Mouse (Mus musculus) liver, embryonic 18 days (tissue): ENCODE measurements around the gene Gfi1b. TPM values are rescaled to one million over a fixed set of nuclear protein-coding genes. Genes with fewer than 3 reads are reported as not detected.

Experiments used
- polyA plus RNA-seq: library from polyadenylated mRNA; depleted of rRNA; stranded (reverse); fragments of >200 nt; gene quantifications from 2 replicates; pipeline ENCODE4 v1.2.3, GENCODE M21; 2012; rRNA removed

Gfi1b gene
- polyA plus RNA-seq = 29.6 and 33.1 TPM in 2 replicates

DNA sequence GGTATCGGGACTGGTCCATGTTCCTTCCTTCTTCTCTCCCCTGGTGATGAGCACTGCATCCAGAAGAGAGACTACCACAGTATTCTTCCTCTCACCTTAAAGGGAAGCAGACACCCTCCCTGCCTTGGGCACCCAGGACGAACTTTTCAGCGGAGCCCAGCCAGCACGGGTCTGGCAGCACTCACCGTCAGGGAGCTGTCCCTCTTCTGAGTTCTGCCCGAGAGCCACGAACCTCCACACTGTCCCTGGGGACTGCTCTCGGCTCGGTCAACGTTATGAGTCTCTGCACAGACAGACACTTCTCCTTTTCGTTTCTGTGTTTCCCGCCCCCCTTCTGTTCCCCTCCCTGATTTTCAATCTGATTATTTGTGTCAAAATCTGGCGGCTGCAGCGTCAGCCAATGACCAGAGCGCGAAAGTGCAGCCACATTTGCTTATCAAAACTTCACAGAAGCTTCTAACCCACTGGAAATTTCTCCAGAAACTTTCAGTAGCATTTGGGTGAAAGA lies at the start of gene Gfi1b:
TSS of gene Gfi1b (minus strand) at position 319 of the 508 bp plus-strand sequence.

DNA sequence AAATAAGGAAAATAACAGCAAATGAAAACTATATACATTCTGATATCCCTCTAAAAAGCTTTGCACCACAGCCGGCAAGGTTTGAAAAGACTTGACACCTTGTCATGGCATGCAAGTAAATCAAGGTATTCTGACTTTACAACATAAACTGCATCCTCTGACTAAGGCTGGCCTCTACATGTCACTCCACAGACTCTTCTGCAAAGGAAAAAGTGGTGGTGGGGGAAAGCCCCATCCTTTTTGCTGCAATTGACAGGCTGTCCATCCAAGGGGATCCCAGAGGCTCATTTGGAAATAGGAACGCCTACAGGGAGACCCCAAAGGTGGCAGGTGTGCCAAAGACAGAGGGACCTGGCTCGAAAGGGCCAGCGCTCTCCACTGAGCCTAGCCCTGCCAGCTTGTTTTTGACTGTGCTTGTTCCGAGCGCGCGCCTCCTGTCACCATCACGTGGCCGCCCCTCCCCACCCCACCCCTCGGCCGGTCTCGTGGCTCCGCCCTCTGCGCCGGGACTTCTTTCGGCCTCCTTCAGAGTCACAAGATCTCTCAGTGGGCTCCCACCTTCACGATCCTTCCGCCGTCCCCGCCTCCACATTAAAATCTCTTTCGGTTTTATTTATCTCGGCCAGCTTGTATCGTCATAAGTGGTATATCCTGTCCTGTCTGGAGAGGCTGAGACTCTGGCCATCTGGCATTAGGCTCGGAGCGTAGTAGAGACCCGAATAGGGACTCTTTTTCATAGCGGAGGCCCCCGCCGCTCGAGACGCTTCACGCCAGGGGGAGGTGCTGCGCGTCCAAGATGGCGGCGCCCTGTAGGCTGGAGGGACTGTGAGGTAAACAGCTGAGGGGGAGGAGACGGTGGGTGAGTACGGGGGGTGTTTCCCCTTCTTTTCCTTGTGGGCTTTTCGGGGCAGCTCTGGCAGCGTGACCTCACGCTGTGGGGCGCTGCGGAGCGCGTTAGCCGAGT lies 19.0 kb upstream of the Gfi1b start, which contains the start of gene Tsc1:
TSS of gene Tsc1 (plus strand) at position 768 of the 964 bp plus-strand sequence.

DNA sequence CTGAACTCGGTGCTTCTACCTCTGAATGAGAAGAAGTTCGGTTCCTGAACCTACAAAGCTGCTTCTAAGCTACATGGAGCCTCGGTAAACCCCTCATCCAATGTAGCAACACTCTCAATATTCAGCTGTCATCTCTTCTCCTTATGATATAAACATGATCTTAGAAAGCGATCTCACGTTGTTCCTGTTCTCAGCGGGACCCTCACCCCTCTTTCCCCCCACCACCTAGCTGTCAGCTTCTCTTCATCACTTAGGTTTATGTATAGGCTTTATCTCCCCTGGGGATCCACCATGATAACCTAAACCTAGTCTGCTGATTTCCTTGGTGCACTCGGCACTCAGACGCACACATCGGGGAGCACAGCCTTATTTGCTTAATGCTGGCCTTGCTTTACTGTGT lies 38.1 kb downstream of the Gfi1b start, which contains the start of gene Gtf3c5:
TSS of gene Gtf3c5 (minus strand) at position 101 of the 400 bp plus-strand sequence.

DNA sequence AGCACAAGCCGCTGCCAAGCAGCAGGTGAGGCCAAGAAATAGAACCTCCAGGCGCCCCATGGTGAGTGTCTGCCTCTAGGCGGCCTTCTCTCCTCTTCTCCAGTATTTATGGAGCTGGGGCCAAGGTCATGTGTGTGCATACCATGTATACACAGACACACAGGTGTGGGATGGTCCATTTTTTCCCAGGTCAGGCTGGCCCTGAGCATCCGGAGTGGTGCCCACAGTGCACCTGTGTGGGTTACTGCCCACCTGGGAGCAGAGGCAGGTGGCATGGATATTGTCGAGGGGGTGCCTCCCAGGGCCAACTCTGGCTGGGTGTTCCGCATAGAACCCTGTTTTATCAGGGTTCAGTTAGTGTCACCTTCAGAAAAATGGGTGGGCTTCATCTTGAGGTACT lies 58.5 kb downstream of the Gfi1b start, which contains the start of gene Cel:
TSS of gene Cel (minus strand) at position 101 of the 400 bp plus-strand sequence.

Other genes starting within 250 kb of the Gfi1b start
- gene Ppp1r26, start 175.2 kb downstream of the Gfi1b start, polyA plus RNA-seq = 0.20 and 0.29 TPM in 2 replicates
- gene 1700007K13Rik, start 155.7 kb downstream of the Gfi1b start, polyA plus RNA-seq = 0.04 and 0.06 TPM in 2 replicates
- gene Mrps2, start 153.9 kb downstream of the Gfi1b start, polyA plus RNA-seq = 23.6 and 25.0 TPM in 2 replicates
- 0.73 and 0.84 TPM in 2 replicates for gene Gbgt1, start 125.1 kb downstream of the Gfi1b start, polyA plus RNA-seq
- gene Gm10134, start 115.9 kb downstream of the Gfi1b start, polyA plus RNA-seq = 0.13 and 0.28 TPM in 2 replicates
- 2.6 TPM in 2 replicates for gene Ralgds, start 108.9 kb downstream of the Gfi1b start, polyA plus RNA-seq
- gene Cel, start 58.6 kb downstream of the Gfi1b start, polyA plus RNA-seq = 1.9 TPM in 1 of 2 replicates, not detected in the other
- 7.5 and 7.6 TPM in 2 replicates for gene Gtf3c5, start 38.2 kb downstream of the Gfi1b start, polyA plus RNA-seq
- gene Tsc1, start 19.2 kb upstream of the Gfi1b start, polyA plus RNA-seq = 4.6 and 4.7 TPM in 2 replicates
- gene Spaca9, start 77.7 kb upstream of the Gfi1b start, polyA plus RNA-seq = 1.9 TPM in 2 replicates
- 0.23 and 0.27 TPM in 2 replicates for gene Ak8, start 78.2 kb upstream of the Gfi1b start, polyA plus RNA-seq
- 3.5 and 3.7 TPM in 2 replicates for gene Gtf3c4, start 218.4 kb upstream of the Gfi1b start, polyA plus RNA-seq
- gene Ddx31, start 218.4 kb upstream of the Gfi1b start, polyA plus RNA-seq = 2.6 and 2.9 TPM in 2 replicates